Mouse (Mus musculus): ENCODE results near the gene Pappa. TPM values are rescaled to one million over a fixed set of nuclear protein-coding genes. Genes with fewer than 3 reads are reported as not detected.

The Pappa gene
- polyA plus RNA-seq, 1 experiment from 2014 or later: 1.7 TPM

DNA sequence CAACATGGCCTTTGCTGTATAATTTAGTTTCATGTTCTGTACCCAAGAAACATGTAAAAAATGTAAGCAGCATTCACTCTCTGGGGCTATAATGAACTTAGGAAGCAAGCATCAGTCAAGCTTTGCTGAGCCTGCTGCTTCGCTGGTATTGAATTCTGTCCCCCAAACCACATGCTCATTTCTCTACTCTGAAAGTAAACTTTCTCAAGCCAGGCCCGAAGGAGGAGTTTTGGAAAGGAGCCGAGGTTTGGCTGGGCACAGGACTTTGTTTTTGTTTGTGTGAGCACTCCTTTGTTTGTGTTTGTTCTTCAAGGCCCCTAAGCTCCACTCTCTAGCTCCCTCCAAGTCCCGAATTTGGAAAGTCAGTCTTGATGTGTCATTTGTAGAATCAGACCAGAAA, 148.3 kb downstream of the Pappa start:
- no peak overlapping the region for H3K4me2 ChIP-seq (replicated peaks)
- H3K36me3 ChIP-seq: no peaks in the 10 kb centered on the region
- H3K4me1 ChIP-seq: 0 out of 2 replicates have a peak, but pooled peaks cover 4% of the 10 kb centered on the region
- no peak for ATAC-seq (ENCODE audit: insufficient number of reproducible peaks, low FRiP score, low TSS enrichment, low read depth)
- no peak overlapping the region for H3K4me3 ChIP-seq (replicated peaks)
- no peak overlapping the region for H3K27ac ChIP-seq (replicated peaks)
- 37% methylated on average over 4 of the region's 4 CpGs for WGBS
- no peaks in the 10 kb centered on the region for H3K27me3 ChIP-seq
- H3K9ac ChIP-seq: no peak overlapping the region
- no peaks in the 10 kb centered on the region for H3K9me3 ChIP-seq (replicated peaks)

DNA sequence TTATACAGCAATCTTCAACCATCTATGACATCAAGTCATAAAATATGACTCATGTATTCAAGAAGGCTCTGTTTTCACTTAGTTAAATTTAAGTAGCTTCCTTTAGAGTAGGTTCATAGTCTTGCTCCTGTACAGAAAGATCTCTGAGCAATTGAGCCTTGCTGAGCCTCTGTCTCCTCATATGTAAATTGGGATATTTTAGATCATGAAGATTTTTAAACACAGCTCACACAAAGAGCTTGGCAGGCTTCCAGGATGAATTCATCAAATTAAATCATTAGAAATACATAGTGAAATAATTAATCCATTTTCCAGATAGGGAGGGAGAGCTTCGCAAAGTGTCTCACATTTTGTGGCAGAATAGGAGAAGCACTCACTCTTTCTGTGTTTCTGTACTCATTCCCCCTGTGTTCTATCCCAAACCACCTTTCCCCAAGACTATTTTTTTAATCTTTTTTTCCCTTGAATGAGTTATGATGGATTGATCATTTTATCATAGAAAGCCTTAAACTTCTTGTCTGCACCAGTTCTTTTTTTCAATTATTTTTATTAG, 149.4 kb downstream of the Pappa start:
- H3K27ac ChIP-seq (replicated peaks): no peak overlapping the region
- H3K4me3 ChIP-seq (replicated peaks): no peak overlapping the region
- no peak for ATAC-seq (ENCODE audit: insufficient number of reproducible peaks, low FRiP score, low TSS enrichment, low read depth)
- H3K4me1 ChIP-seq: peaks cover 8% of the 10 kb centered on the region; the same call in 1 of the 2 replicates
- WGBS: 79% methylated on average over 1 of the region's 1 CpGs
- H3K9me3 ChIP-seq (replicated peaks): no peaks in the 10 kb centered on the region
- no peak overlapping the region for H3K9ac ChIP-seq
- H3K27me3 ChIP-seq: no peaks in the 10 kb centered on the region
- no peaks in the 10 kb centered on the region for H3K36me3 ChIP-seq
- H3K4me2 ChIP-seq (replicated peaks): no peak overlapping the region

DNA sequence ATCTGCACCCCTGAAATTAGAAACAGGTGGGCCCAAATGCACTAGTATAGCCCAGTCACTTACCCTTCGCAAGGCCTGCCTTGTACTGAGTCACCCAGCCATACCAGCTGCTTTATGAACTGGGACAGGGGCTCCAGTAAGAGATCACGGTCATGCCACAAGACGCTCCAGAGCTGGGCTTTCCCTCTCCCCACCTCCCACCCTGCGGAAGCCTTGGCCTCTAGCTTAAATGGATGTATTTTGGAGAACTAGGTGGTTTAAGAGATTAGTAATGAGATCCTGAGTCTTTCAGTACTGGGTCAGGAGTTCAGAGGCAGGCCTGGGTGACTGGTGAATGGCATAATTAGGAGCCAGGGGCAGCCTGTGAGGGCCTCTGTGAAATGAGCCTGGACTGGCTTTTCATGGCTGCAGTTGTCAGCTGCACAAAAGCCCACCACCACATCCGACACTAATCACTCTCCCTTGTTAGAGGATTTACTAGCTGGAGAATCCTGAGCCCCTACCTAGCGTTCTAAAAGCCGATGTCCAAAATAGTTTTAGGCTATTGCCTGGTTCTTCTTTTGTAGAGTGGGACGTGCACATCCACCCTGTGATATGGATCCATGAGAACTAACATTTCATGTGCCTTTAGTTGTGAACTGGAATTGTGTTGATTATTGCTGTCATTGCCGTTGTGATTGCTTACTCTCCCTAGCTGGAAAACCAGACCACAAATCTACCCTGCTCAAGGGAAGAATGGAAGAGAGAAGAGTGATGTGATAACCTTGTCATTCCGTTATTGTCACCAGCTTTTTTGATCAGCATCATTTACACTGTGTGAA, 154.7 kb downstream of the Pappa start:
- WGBS: 39% methylated on average over 10 of the region's 10 CpGs
- Histone ChIP-seq H3K36me3 (no peaks in the 10 kb centered on the region), H3K9me3 (replicated peaks) (no peaks in the 10 kb centered on the region), H3K27me3 (no peaks in the 10 kb centered on the region), H3K4me3 (replicated peaks) (no peak overlapping the region), H3K4me1 (peaks cover 8% of the 10 kb centered on the region; the same call in 1 of the 2 replicates), H3K9ac (no peak overlapping the region), H3K27ac (replicated peaks) (no peak overlapping the region), H3K4me2 (replicated peaks) (no peak overlapping the region)
- ATAC-seq (ENCODE audit: insufficient number of reproducible peaks, low FRiP score, low TSS enrichment, low read depth): 0 out of 2 replicates have a peak, but pooled peaks have one; percentile 57

DNA sequence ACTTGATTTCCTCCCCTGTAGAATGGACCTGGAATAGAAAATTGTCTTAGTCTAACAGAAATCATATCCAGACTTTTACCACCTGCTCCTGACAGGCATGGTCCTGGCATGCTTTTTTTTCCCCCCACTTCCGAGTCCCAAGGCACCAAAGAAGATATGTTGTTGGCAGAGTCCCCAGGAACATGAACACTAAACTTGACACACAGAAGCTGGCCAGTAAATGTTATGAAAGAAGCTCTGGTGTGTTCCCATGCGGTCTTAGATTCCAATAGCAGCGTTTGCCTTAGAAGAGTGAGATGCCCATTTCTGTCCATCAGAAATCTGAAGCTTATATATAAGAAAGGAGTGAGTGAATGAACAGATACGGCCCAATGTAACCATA, 155.3 kb downstream of the Pappa start:
- Histone ChIP-seq H3K4me3 (replicated peaks) (no peak overlapping the region), H3K36me3 (no peaks in the 10 kb centered on the region), H3K27ac (replicated peaks) (no peak overlapping the region), H3K4me2 (replicated peaks) (no peak overlapping the region), H3K4me1 (peaks cover 8% of the 10 kb centered on the region; the same call in 1 of the 2 replicates), H3K9me3 (replicated peaks) (no peaks in the 10 kb centered on the region), H3K27me3 (no peaks in the 10 kb centered on the region), H3K9ac (no peak overlapping the region)
- 67% methylated on average over 4 of the region's 4 CpGs for whole genome bisulfite sequencing
- no peak for ATAC-seq (ENCODE audit: insufficient number of reproducible peaks, low FRiP score, low TSS enrichment, low read depth)

DNA sequence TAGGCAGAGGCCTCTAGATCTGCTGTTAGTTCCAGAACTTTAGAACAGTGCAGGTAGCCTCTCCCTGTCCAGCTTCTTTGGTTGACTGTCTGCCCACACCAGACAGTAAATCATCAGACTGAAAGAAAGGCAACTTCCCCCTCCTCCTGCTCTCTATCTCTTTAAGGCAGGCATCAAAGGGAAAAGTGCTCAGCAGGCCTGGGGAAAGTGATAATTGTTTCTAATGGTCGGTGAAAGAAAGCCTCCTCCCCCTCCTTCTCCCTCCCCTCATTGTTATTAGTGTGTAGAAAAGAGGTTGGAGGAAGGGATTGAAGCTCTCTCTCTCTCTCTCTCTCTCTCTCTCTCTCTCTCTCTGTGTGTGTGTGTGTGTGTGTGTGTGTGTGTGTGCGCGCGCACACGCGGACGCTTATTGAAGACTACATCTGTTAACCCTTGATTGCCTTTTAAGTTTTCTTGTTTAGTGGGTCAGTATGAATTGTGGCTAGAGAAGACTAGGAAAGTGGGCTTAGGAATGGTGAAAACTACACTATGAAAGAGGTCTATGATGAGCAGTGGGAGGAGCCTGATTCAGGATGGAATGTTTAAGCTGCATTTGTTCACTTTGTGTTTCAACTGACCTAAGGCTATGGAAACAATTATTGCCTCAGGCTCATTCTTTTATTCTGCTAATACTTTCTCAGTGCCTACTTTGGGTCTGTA, 156.2 kb downstream of the Pappa start:
- Histone ChIP-seq H3K9ac (no peak overlapping the region), H3K27ac (replicated peaks) (no peak overlapping the region), H3K9me3 (replicated peaks) (no peaks in the 10 kb centered on the region), H3K4me3 (replicated peaks) (no peak overlapping the region), H3K4me2 (replicated peaks) (no peak overlapping the region), H3K36me3 (no peaks in the 10 kb centered on the region), H3K27me3 (no peaks in the 10 kb centered on the region), H3K4me1 (peaks cover 8% of the 10 kb centered on the region; the same call in 1 of the 2 replicates)
- ATAC-seq (ENCODE audit: insufficient number of reproducible peaks, low FRiP score, low TSS enrichment, low read depth): no peak
- WGBS: 20% methylated on average over 7 of the region's 7 CpGs

DNA sequence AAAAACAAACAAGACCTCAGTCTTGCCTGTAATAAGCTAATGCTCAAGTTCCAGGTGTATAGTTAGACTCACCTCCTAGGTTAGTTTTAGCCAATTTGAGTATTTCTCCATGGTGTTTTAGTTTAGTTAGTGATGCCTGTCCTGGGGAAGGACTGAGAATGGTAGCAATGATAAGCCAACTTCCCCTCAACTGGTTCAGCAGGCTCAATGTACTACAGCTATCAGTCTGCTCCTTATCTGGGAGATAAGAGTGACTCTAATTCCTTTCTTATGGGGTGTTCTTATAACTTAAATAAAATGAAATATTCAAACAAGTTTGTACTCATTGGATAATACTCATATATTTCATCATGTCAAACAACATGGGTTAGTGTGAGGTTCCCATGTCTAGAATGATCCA, 156.9 kb downstream of the Pappa start:
- H3K4me2 ChIP-seq (replicated peaks): no peak overlapping the region
- peaks cover 8% of the 10 kb centered on the region; the same call in 1 of the 2 replicates for H3K4me1 ChIP-seq
- H3K4me3 ChIP-seq (replicated peaks): no peak overlapping the region
- no peaks in the 10 kb centered on the region for H3K9me3 ChIP-seq (replicated peaks)
- no peak overlapping the region for H3K27ac ChIP-seq (replicated peaks)
- no peaks in the 10 kb centered on the region for H3K36me3 ChIP-seq
- no peak overlapping the region for H3K9ac ChIP-seq
- H3K27me3 ChIP-seq: no peaks in the 10 kb centered on the region
- no peak for ATAC-seq (ENCODE audit: insufficient number of reproducible peaks, low FRiP score, low TSS enrichment, low read depth)

DNA sequence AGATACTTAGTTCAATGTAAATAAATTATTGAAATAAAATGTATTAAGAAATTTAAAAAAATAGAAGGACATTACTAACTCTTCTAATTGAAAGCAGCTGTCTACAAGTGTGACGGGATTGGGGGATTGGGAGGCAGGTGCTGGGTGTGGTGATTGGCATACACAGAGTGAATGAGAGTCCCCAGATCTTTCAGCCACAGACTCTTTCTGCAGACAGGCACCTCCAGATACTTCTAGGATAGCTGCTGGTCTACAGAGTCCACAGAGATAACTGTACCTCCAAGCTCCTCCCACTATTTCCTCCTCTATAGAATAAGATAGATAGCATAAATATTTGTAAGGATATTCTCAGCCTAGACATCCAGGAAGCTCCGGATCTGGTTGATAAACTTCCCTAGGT, 159.6 kb downstream of the Pappa start:
- Histone ChIP-seq H3K27me3 (no peaks in the 10 kb centered on the region), H3K4me2 (replicated peaks) (no peak overlapping the region), H3K9ac (no peak overlapping the region), H3K27ac (replicated peaks) (no peak overlapping the region), H3K4me3 (replicated peaks) (no peak overlapping the region), H3K4me1 (peaks cover 1% of the 10 kb centered on the region; the same call in 1 of the 2 replicates), H3K9me3 (replicated peaks) (no peaks in the 10 kb centered on the region), H3K36me3 (no peaks in the 10 kb centered on the region)
- no peak for ATAC-seq (ENCODE audit: insufficient number of reproducible peaks, low FRiP score, low TSS enrichment, low read depth)
- 83% methylated on average over 2 of the region's 2 CpGs for WGBS

DNA sequence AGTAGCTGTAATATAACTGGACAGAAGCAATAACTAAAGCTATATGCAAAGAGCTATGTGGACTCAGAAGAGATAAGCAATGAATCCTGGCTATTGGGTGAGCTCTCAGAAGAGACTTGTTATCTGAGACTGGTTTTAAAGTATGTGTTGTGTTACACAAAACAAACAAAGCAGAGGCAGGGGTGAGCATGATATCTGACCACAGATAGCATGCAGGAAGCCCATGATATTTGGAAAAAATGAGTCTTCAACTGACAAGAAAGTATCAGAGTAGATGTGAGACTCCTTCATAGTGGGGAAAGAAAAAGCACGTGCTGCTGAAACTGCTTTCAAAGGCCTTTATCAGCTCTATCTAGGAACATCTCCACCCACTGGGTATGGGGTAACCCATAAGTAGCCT, 161.2 kb downstream of the Pappa start:
- no peak overlapping the region for H3K4me3 ChIP-seq (replicated peaks)
- H3K27me3 ChIP-seq: no peaks in the 10 kb centered on the region
- 43% methylated on average over 1 of the region's 1 CpGs for WGBS
- H3K9ac ChIP-seq: no peak overlapping the region
- H3K4me2 ChIP-seq (replicated peaks): no peak overlapping the region
- no peaks in the 10 kb centered on the region for H3K4me1 ChIP-seq
- ATAC-seq (ENCODE audit: insufficient number of reproducible peaks, low FRiP score, low TSS enrichment, low read depth): no peak
- H3K27ac ChIP-seq (replicated peaks): no peak overlapping the region
- H3K9me3 ChIP-seq (replicated peaks): no peaks in the 10 kb centered on the region
- H3K36me3 ChIP-seq: no peaks in the 10 kb centered on the region

DNA sequence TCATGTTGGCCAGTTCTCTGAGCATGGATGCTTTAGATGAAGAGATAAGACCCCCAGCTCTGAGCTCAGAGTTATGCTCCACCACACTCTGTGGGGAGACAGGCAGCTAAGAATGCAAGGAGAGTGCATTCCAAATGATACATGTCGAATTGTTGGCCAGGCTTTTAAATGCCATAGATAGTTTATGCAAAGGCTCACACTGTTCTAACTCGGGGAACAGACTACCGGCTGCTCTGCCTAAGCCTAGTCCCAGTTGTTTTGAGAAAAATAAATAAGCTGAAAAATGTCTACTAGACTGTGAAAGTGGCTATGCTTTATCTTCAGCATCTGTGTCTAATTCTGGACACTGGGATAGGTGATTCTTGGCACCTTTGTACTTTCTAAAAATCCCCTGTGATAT, 165.3 kb downstream of the Pappa start:
- H3K4me1 ChIP-seq: no peaks in the 10 kb centered on the region
- no peak overlapping the region for H3K27ac ChIP-seq (replicated peaks)
- no peak overlapping the region for H3K4me2 ChIP-seq (replicated peaks)
- H3K9ac ChIP-seq: no peak overlapping the region
- ATAC-seq (ENCODE audit: insufficient number of reproducible peaks, low FRiP score, low TSS enrichment, low read depth): no peak
- H3K27me3 ChIP-seq: no peaks in the 10 kb centered on the region
- no peaks in the 10 kb centered on the region for H3K36me3 ChIP-seq
- no peaks in the 10 kb centered on the region for H3K9me3 ChIP-seq (replicated peaks)
- no peak overlapping the region for H3K4me3 ChIP-seq (replicated peaks)
- WGBS: 28% methylated on average over 3 of the region's 3 CpGs

DNA sequence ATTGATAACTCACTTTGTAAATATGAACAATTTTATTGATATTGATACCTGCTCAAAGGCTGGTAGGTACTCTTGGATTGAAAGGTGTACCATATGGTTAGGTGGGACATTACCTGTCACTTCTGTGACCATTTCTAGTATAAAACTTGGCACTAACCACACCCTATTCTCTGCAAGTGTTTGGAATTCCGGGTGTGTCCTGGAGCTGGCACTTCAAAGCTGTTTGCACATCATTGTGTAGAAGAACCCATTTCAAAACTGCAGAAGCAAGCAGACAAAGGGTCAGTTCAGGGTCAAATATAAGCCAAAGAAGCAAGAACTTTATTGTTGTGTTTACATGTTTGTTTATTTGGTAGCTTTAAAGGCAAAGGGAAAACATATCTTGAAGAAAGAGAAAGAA, 171.8 kb downstream of the Pappa start:
- ATAC-seq (ENCODE audit: insufficient number of reproducible peaks, low FRiP score, low TSS enrichment, low read depth): no peak
- Histone ChIP-seq H3K9ac (no peak overlapping the region), H3K27ac (replicated peaks) (no peak overlapping the region), H3K4me3 (replicated peaks) (no peak overlapping the region), H3K4me1 (no peaks in the 10 kb centered on the region), H3K9me3 (replicated peaks) (no peaks in the 10 kb centered on the region), H3K27me3 (no peaks in the 10 kb centered on the region), H3K4me2 (replicated peaks) (no peak overlapping the region), H3K36me3 (no peaks in the 10 kb centered on the region)
- WGBS: 73% methylated on average over 1 of the region's 1 CpGs

DNA sequence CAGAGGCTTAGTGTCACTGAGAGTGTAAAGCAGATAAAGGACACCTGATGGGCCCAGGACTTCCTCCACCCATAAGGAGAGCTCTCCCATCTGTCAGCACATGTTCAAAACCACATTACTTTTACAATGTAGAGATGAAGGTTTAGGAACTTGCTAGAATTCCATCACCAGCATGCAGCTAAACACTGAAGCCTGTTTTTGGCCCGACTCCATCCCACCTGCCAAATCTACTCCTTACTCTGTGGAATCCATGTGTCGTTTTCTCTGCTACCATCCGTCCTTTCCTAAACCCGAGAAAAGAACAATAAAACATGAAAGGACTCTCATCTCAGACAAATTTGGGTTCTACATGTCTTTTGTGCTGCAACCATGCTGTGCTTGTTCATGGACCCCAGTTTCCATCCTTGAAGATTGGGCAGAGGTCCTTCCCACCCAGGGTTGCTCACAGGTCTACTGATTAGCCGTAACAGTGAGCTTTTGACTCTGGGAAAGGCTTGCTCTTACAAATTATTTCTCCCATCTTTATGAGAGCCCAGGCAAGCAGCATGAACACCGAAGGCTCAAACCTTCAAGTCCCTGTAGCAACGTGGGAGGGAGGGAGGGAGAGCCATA, 172.5 kb downstream of the Pappa start:
- Histone ChIP-seq H3K9me3 (replicated peaks) (no peaks in the 10 kb centered on the region), H3K27me3 (no peaks in the 10 kb centered on the region), H3K36me3 (no peaks in the 10 kb centered on the region), H3K4me3 (replicated peaks) (no peak overlapping the region), H3K4me2 (replicated peaks) (no peak overlapping the region), H3K4me1 (no peaks in the 10 kb centered on the region), H3K9ac (no peak overlapping the region), H3K27ac (replicated peaks) (no peak overlapping the region)
- WGBS: 64% methylated on average over 7 of the region's 7 CpGs
- ATAC-seq (ENCODE audit: insufficient number of reproducible peaks, low FRiP score, low TSS enrichment, low read depth): no peak
